Mouse (Mus musculus) hindbrain, embryonic 10.5 days (tissue): ENCODE measurements at regions not wholly inside any gene's neighbourhood (a gene's known extent, or its start where the extent isn't known, plus 50 kb on each side); places are given as distances from the start of the nearest gene placed in this dataset.
A peak's percentile ranks its signal among the peaks of the same experiment; 100 is the strongest.

Experiments used
- DNase-seq: peaks from one replicate; pipeline ENCODE4 v3.0.0-alpha.2; 2017; ENCODE audit warnings: low spot score
- H3K27ac ChIP-seq: fragments of 300-500 bp; sonication (generic); 2 replicates; pipeline ENCODE4 v1.5.1; 2016; ENCODE audit warnings: mild to moderate bottlenecking, moderate library complexity
- H3K27me3 ChIP-seq: fragments of 300-500 bp; sonication (generic); 2 replicates; pipeline ENCODE4 v1.6.1; 2016; ENCODE audit warnings: mild to moderate bottlenecking; ENCODE audit not compliant: poor library complexity, insufficient read depth, severe bottlenecking
- H3K36me3 ChIP-seq: fragments of 300-500 bp; sonication (generic); 2 replicates; pipeline ENCODE4 v1.6.1; 2016; ENCODE audit warnings: mild to moderate bottlenecking, moderate library complexity
- H3K4me1 ChIP-seq: fragments of 300-500 bp; sonication (generic); replicated peaks from 2 replicates; pipeline ENCODE4 v1.6.1; 2016; ENCODE audit warnings: mild to moderate bottlenecking
- H3K4me3 ChIP-seq: fragments of 300-500 bp; sonication (generic); 2 replicates; pipeline ENCODE4 v1.5.1; 2016; ENCODE audit warnings: mild to moderate bottlenecking, moderate library complexity
- H3K9me3 ChIP-seq: fragments of 300-500 bp; sonication (generic); 2 replicates; pipeline ENCODE4 v1.6.1; 2016; ENCODE audit warnings: mild to moderate bottlenecking, moderate library complexity
- WGBS: fragments of 180-500 bp; shearing (Covaris S2); methylation state at CpG from one replicate; pipeline ENCODE4 v1.1.7; 2016; 5-methylcytosine and 5-hydroxymethylcytosine counted together

GRCm38 (mm10) chr11:65638211-65638610, 149.9 kb downstream of the Map2k4 start:
- H3K4me3 ChIP-seq: no peak overlapping the region
- WGBS: 86% methylated on average over 2 of the region's 2 CpGs
- no peak for DNase-seq

DNA sequence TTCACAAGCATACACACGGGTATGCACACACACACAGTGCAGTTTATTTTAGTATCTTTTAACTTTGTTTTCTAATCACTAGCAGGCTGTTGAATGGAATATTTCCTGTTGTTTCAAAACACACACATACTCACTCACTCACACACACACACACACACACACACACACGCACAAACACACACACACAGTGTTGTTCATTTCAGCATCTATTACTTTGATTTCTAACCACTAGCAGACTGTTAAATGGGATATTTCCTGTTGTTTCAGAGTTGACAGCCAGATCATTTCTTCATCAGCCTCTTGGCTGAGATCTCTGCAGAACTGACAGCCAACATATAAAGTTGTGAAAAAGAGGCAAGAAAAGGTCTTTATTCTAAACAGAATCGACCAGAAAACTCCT, 150.9 kb downstream of the Map2k4 start:
- DNase-seq: no peak
- Histone ChIP-seq H3K27ac (no peak overlapping the region), H3K36me3 (no peaks in the 10 kb centered on the region), H3K4me1 (no peaks in the 10 kb centered on the region), H3K9me3 (no peaks in the 10 kb centered on the region), H3K4me3 (no peak overlapping the region), H3K27me3 (no peaks in the 10 kb centered on the region)
- WGBS: 82% methylated on average over 3 of the region's 3 CpGs

More at GRCm38 (mm10) chr11:65638211-65638610, 149.9 kb downstream of the Map2k4 start:
- Histone ChIP-seq H3K4me1 (no peaks in the 10 kb centered on the region), H3K27me3 (no peaks in the 10 kb centered on the region), H3K36me3 (no peaks in the 10 kb centered on the region), H3K9me3 (no peaks in the 10 kb centered on the region), H3K27ac (no peak overlapping the region)

DNA sequence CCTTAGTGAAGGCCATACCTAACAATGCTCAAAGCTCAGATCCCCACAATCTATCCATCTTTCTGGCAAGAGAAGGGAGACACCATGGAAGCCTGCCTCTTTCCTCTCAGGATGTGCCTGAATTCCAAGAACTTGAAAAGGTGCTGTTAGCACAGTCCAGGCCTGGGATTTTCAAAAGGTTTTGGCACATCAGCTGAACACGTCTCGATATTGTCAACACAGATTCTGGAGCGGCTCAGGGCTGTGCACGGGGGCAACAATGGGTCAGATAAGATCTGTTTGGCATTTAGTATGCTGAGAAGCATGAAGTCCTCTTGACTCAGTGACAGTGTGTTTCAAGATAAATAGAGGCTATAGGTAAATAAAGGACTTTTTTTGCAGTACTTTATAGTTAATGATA, 152.8 kb downstream of the Map2k4 start:
- DNase-seq: no peak
- H3K27me3 ChIP-seq: no peaks in the 10 kb centered on the region
- no peaks in the 10 kb centered on the region for H3K36me3 ChIP-seq
- H3K4me1 ChIP-seq: no peaks in the 10 kb centered on the region; the same call in 1 of the 2 replicates
- H3K27ac ChIP-seq: no peak overlapping the region
- H3K4me3 ChIP-seq: no peak overlapping the region
- H3K9me3 ChIP-seq: no peaks in the 10 kb centered on the region
- WGBS: 86% methylated on average over 4 of the region's 4 CpGs

GRCm38 (mm10) chr11:65631164-65631563, 156.9 kb downstream of the Map2k4 start:
- no peak overlapping the region for H3K4me3 ChIP-seq
- 85% methylated on average over 3 of the region's 3 CpGs for WGBS
- H3K27me3 ChIP-seq: no peaks in the 10 kb centered on the region
- no peaks in the 10 kb centered on the region for H3K36me3 ChIP-seq
- peak; percentile 12 for DNase-seq
- no peaks in the 10 kb centered on the region; the same call in 1 of the 2 replicates for H3K4me1 ChIP-seq
- no peak overlapping the region for H3K27ac ChIP-seq
- H3K9me3 ChIP-seq: no peaks in the 10 kb centered on the region

- Histone ChIP-seq H3K36me3 (no peaks in the 10 kb centered on the region), H3K27me3 (no peaks in the 10 kb centered on the region), H3K4me3 (no peak overlapping the region), H3K4me1 (no peaks in the 10 kb centered on the region; the same call in 1 of the 2 replicates), H3K9me3 (no peaks in the 10 kb centered on the region), H3K27ac (no peak overlapping the region)
- 77% methylated on average over 1 of the region's 1 CpGs for WGBS
- DNase-seq: no peak
These were observed 157.7 kb downstream of the Map2k4 start for GRCm38 (mm10) chr11:65630436-65630835.

- no peaks in the 10 kb centered on the region for H3K27me3 ChIP-seq
- no peak overlapping the region for H3K27ac ChIP-seq
- no peak for DNase-seq
- WGBS: 91% methylated on average over 5 of the region's 5 CpGs
- no peaks in the 10 kb centered on the region; the same call in 1 of the 2 replicates for H3K4me1 ChIP-seq
- no peaks in the 10 kb centered on the region for H3K36me3 ChIP-seq
- H3K9me3 ChIP-seq: no peaks in the 10 kb centered on the region
- H3K4me3 ChIP-seq: no peak overlapping the region
These were observed 158.8 kb downstream of the Map2k4 start for GRCm38 (mm10) chr11:65629320-65629719.

GRCm38 (mm10) chr11:65618976-65619375, 169.1 kb downstream of the Map2k4 start:
- no peak overlapping the region for H3K27ac ChIP-seq
- DNase-seq: no peak
- no peaks in the 10 kb centered on the region for H3K36me3 ChIP-seq
- H3K27me3 ChIP-seq: no peaks in the 10 kb centered on the region
- 90% methylated on average over 4 of the region's 4 CpGs for WGBS
- no peaks in the 10 kb centered on the region for H3K4me1 ChIP-seq
- H3K9me3 ChIP-seq: no peaks in the 10 kb centered on the region
- no peak overlapping the region for H3K4me3 ChIP-seq

DNA sequence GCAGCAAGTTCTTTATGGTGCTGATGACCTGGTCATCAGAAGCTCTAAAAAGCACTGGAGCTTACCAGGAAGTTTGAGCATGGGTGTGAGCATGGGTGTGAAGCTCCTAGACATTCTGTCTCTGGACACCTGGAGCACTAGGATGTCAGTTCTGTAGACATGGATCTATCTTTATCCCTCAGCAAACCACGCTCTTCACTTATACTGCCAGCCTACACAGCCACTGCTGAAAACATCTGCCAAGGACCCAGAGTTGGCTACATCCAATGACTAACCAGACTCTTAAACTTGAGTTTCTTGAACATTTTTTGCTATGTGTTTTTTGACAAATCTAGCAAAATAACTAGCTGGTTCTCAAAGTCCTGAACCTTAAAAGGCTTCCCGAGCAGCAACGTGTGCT, 177.6 kb downstream of the Map2k4 start:
- H3K4me3 ChIP-seq: no peak overlapping the region
- WGBS: 93% methylated on average over 3 of the region's 3 CpGs
- H3K4me1 ChIP-seq: no peaks in the 10 kb centered on the region
- no peaks in the 10 kb centered on the region for H3K27me3 ChIP-seq
- H3K9me3 ChIP-seq: no peaks in the 10 kb centered on the region
- H3K27ac ChIP-seq: no peak overlapping the region
- no peaks in the 10 kb centered on the region for H3K36me3 ChIP-seq
- no peak for DNase-seq

GRCm38 (mm10) chr11:65609056-65609455, 179.0 kb downstream of the Map2k4 start:
- DNase-seq: no peak
- Histone ChIP-seq H3K9me3 (no peaks in the 10 kb centered on the region), H3K4me1 (no peaks in the 10 kb centered on the region), H3K36me3 (no peaks in the 10 kb centered on the region), H3K4me3 (no peak overlapping the region), H3K27ac (no peak overlapping the region), H3K27me3 (no peaks in the 10 kb centered on the region)
- 77% methylated on average over 4 of the region's 4 CpGs for WGBS

- Histone ChIP-seq H3K27me3 (no peaks in the 10 kb centered on the region), H3K27ac (no peak overlapping the region), H3K36me3 (no peaks in the 10 kb centered on the region), H3K9me3 (no peaks in the 10 kb centered on the region), H3K4me3 (no peak overlapping the region), H3K4me1 (no peaks in the 10 kb centered on the region)
- DNase-seq: no peak
- 76% methylated on average over 2 of the region's 2 CpGs for WGBS
These were observed 190.6 kb downstream of the Map2k4 start for GRCm38 (mm10) chr11:65597298-65598076.

GRCm38 (mm10) chr11:65588491-65588890, 199.6 kb downstream of the Map2k4 start:
- DNase-seq: no peak
- H3K4me3 ChIP-seq: no peak overlapping the region
- no peak overlapping the region for H3K27ac ChIP-seq
- 81% methylated on average over 3 of the region's 3 CpGs for WGBS
- no peaks in the 10 kb centered on the region for H3K27me3 ChIP-seq
- H3K9me3 ChIP-seq: no peaks in the 10 kb centered on the region
- H3K36me3 ChIP-seq: no peaks in the 10 kb centered on the region
- no peaks in the 10 kb centered on the region for H3K4me1 ChIP-seq

DNA sequence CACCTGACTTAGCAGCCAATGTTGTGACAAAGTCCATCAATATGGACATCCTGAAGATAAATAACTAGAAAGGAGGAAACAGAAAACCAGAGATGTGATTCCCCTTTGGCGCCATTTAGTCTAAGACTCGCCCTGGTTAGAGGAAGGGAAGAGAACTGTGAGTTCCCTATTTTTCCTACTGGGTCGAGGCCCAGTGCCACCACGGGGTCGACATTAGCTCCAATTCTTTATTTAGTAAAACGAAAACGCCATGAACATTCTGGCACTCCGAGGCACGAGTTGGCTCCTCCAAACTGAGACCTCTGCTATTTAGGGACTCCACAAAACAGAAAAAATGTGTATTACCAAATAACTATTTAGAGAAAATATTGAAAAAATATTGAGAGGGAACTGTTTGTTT, 220.3 kb downstream of the Map2k4 start:
- Histone ChIP-seq H3K36me3 (no peaks in the 10 kb centered on the region), H3K4me3 (no peak overlapping the region), H3K27ac (no peak overlapping the region), H3K9me3 (no peaks in the 10 kb centered on the region), H3K27me3 (no peaks in the 10 kb centered on the region), H3K4me1 (no peaks in the 10 kb centered on the region)
- WGBS: 92% methylated on average over 9 of the region's 9 CpGs
- no peak for DNase-seq

- Histone ChIP-seq H3K27ac (no peak overlapping the region), H3K27me3 (no peaks in the 10 kb centered on the region), H3K4me1 (no peaks in the 10 kb centered on the region), H3K9me3 (no peaks in the 10 kb centered on the region), H3K36me3 (no peaks in the 10 kb centered on the region), H3K4me3 (no peak overlapping the region)
- WGBS: 83% methylated on average over 4 of the region's 4 CpGs
- no peak for DNase-seq
These were observed 229.9 kb downstream of the Map2k4 start for GRCm38 (mm10) chr11:65558236-65558635.

DNA sequence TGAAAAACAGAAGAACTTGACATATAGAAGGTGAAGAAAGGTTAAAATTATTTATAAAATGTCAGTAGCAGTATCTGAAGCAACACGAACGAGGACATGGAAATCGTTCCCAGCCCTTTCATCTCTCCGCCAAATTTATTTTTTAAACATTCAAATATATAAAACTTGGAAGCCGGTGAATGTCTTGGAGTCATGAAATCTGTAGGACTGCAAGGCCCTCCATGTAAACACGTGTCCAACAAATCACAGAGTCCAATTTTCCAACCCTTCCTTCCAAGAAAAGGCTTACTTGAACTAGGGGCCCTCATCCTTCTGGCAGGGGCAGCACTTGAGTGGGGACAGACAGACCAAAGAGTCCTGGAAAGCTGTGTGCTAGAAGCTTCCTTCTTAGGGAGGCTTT, 237.0 kb downstream of the Map2k4 start:
- DNase-seq: no peak

More for the DNA sequence above, 237.0 kb downstream of the Map2k4 start:
- H3K4me1 ChIP-seq: no peaks in the 10 kb centered on the region
- no peak overlapping the region for H3K4me3 ChIP-seq
- H3K27me3 ChIP-seq: no peaks in the 10 kb centered on the region
- H3K36me3 ChIP-seq: no peaks in the 10 kb centered on the region
- no peak overlapping the region for H3K27ac ChIP-seq
- H3K9me3 ChIP-seq: no peaks in the 10 kb centered on the region
- WGBS: 92% methylated on average over 6 of the region's 6 CpGs
